In genomic region chr3:131618580-131619338, GRCm38 (mm10) we compare ENCODE assay signal across 29 mouse cellular contexts. TPM values are rescaled to one million over a fixed set of nuclear protein-coding genes. Genes with fewer than 3 reads are reported as not detected.
DNase-seq lines count a peak whose midpoint lies in the region; ATAC-seq and TF ChIP-seq lines count a peak whose summit lies in the region.
"Had no signal": no experiment of that assay in that cellular context is flagged by ENCODE, and none has a peak within 500 bp of the region (broad histone marks: within the 10 kb centered on the region; RNA-seq: fewer than 3 reads in every experiment).

No protein-coding gene starts in this region.

- WGBS in kidney, postnatal 0 days = 73% methylated on average over 18 of the region's 18 CpGs

- peak overlapping the region; percentile 20; the same call in 1 of the 2 replicates for H3K27ac ChIP-seq in gastrocnemius, adult 2 months
- H3K27ac ChIP-seq in kidney, postnatal 0 days = no peak overlapping the region
- H3K27ac ChIP-seq: forebrain, embryonic 15.5 days; heart, adult 2 months; hindbrain, embryonic 14.5 days; limb, embryonic 10.5 days; limb, embryonic 15.5 days; liver, embryonic 13.5 days had no signal

- H3K4me2 ChIP-seq in kidney, postnatal 0 days (ENCODE audit: low read length) = no peak overlapping the region
- H3K4me2 ChIP-seq: forebrain, embryonic 15.5 days; heart, embryonic 12.5 days; hindbrain, embryonic 14.5 days; limb, embryonic 15.5 days; liver, embryonic 13.5 days had no signal

- H3K79me3 ChIP-seq in C2C12 (ENCODE audit: low read depth) = no peaks in the 10 kb centered on the region

- no peaks in the 10 kb centered on the region for H3K9me3 ChIP-seq in kidney, postnatal 0 days (replicated peaks; ENCODE audit: low read length)
- H3K9me3 ChIP-seq: forebrain, embryonic 15.5 days; G1E; heart, embryonic 12.5 days; limb, embryonic 10.5 days; limb, embryonic 15.5 days; liver, embryonic 13.5 days had no signal

- TF ChIP-seq CTCF in gastrocnemius, adult 2 months (IDR thresholded peaks at IDR 0.05) = no peak
- TF ChIP-seq CTCF in kidney, postnatal 0 days (IDR thresholded peaks at IDR 0.05; ENCODE audit: low read depth) = no peak
- no peak for TF ChIP-seq CTCF in C2C12 (IDR thresholded peaks at IDR 0.05; ENCODE audit: control insufficient read depth, insufficient read depth, insufficient read length)

- no peaks in the 10 kb centered on the region for H3K4me1 ChIP-seq in kidney, postnatal 0 days (replicated peaks; ENCODE audit: insufficient read depth, low read length)
- H3K4me1 ChIP-seq: forebrain, embryonic 15.5 days; heart, embryonic 12.5 days; liver, embryonic 13.5 days had no signal

- H3K9ac ChIP-seq in kidney, postnatal 0 days (ENCODE audit: low read depth, low read length) = no peak overlapping the region
- H3K9ac ChIP-seq: forebrain, embryonic 15.5 days; heart, embryonic 12.5 days; hindbrain, embryonic 14.5 days; limb, embryonic 15.5 days; liver, embryonic 13.5 days had no signal

- peak; percentile 85 for ATAC-seq in kidney, postnatal 0 days (replicated peaks; ENCODE audit: low FRiP score, low read depth)
- ATAC-seq: forebrain, embryonic 15.5 days; inflammation-experienced regulatory T-cells, adult 6 months; lung, postnatal 0 days had no signal

- H3K27me3 ChIP-seq in kidney, postnatal 0 days (ENCODE audit: insufficient read depth, low read length) = no peaks in the 10 kb centered on the region
- no peaks in the 10 kb centered on the region for H3K27me3 ChIP-seq in C2C12 (ENCODE audit: control insufficient read depth, insufficient read depth, insufficient read length)
- H3K27me3 ChIP-seq: forebrain, embryonic 15.5 days; heart, embryonic 12.5 days; limb, embryonic 15.5 days; liver, embryonic 13.5 days had no signal

- no peak for DNase-seq in gastrocnemius, adult 2 months
- no peak for DNase-seq in gastrocnemius, postnatal 10 days
- peak; percentile 71 for DNase-seq in kidney, postnatal 0 days (ENCODE audit: low spot score)
- no peak for DNase-seq in kidney, adult 18-20 months
- no peak for DNase-seq in urinary bladder, adult 18-20 months (ENCODE audit: low spot score in 2 of 2)
- no peak for DNase-seq in cerebellum, postnatal 36 days
- DNase-seq: adrenal gland, postnatal 25 days; B cell, adult 2 months; cerebellum, adult 18-20 months; cerebellum, postnatal 14 days; heart, adult 2 months; heart, postnatal 4 days; kidney, adult 11 months; layer of hippocampus, adult 9-11 months; liver, embryonic 13.5 days; lung, adult 18-20 months; lung, postnatal 4 days; midbrain, embryonic 14.5 days; right cerebral cortex, postnatal 25 days; thymus, postnatal 14 days had no signal

- intact Hi-C loops in gastrocnemius, adult 2 months (cut with DNase I) = no loop called here

- no peaks in the 10 kb centered on the region for H3K79me2 ChIP-seq in C2C12 (ENCODE audit: control insufficient read depth, insufficient read depth)

- no peak overlapping the region for H3K4me3 ChIP-seq in gastrocnemius, adult 2 months
- no peak overlapping the region for H3K4me3 ChIP-seq in kidney, postnatal 0 days (replicated peaks; ENCODE audit: low read depth, low read length)
- no peak overlapping the region for H3K4me3 ChIP-seq in C2C12 (ENCODE audit: insufficient read depth, poor library complexity, severe bottlenecking)
- H3K4me3 ChIP-seq: forebrain, embryonic 15.5 days; heart, adult 2 months; heart, embryonic 12.5 days; limb, embryonic 10.5 days; limb, embryonic 15.5 days; liver, embryonic 13.5 days had no signal

- H3K36me3 ChIP-seq in kidney, postnatal 0 days (ENCODE audit: insufficient read depth, low read length) = peaks cover 12% of the 10 kb centered on the region; the same call in 1 of the 2 replicates
- H3K36me3 ChIP-seq in C2C12 (ENCODE audit: control insufficient read depth, insufficient read depth) = peaks cover 15% of the 10 kb centered on the region

- H3ac ChIP-seq in C2C12 (ENCODE audit: control insufficient read depth, insufficient read length, low read depth) = no peak overlapping the region

TF ChIP-seq in C2C12, 6 proteins besides CTCF, POLR2A, EP300 and RAD21:
- TF ChIP-seq MYOD1 (IDR thresholded peaks at IDR 0.05; ENCODE audit: control insufficient read depth, insufficient read length, low read depth) (peak; percentile 42), MAX (IDR thresholded peaks at IDR 0.05) (peak; percentile 64), CEBPB (IDR thresholded peaks at IDR 0.05; ENCODE audit: low read depth) (peak; percentile 91), USF1 (IDR thresholded peaks at IDR 0.05; ENCODE audit: low read depth) (peak; percentile 58), FOSL1 (IDR thresholded peaks at IDR 0.05; ENCODE audit: insufficient read depth, low read length, poor library complexity, severe bottlenecking) (peak; percentile 39), MYOG (IDR thresholded peaks at IDR 0.05; ENCODE audit: control insufficient read depth, extremely low read depth, insufficient read length) (no peak)

RNA-seq across cellular contexts. Expression of gene Papss1, which starts 54.2 kb away (rescaled TPM):
- 1 to 10 TPM; 4.1 to 5.6 TPM for total RNA-seq in gastrocnemius, adult 2 months (2021)
- total RNA-seq in gastrocnemius, postnatal 10 days (2021) = 10 to 100 TPM; 19.8 to 22.7 TPM
- polyA plus RNA-seq in kidney, postnatal 0 days (2015; fragmentation: Nextera tagmentation; extraction: Ambion mirVana) = 116 and 130 TPM in 2 replicates
- polyA plus RNA-seq in C2C12 (2012; fragmentation: generic; extraction: Trizol) = 63.4 TPM
